Mouse (Mus musculus): Measurements from ENCODE around the gene Zfp428.

Zfp428 gene

GRCm38 (mm10) chr7:24547534-24548036 is 40.8 kb downstream of the Zfp428 start:
- DNase-seq (ENCODE audit: low read depth, low spot score) = no peak

GRCm38 (mm10) chr7:24551985-24552759 is 45.4 kb downstream of the Zfp428 start:
- DNase-seq (ENCODE audit: low read depth, low spot score) = no peak

- no peak for DNase-seq (ENCODE audit: low read depth, low spot score)
Observed at GRCm38 (mm10) chr7:24555786-24556185, 49.0 kb downstream of the Zfp428 start.

DNA sequence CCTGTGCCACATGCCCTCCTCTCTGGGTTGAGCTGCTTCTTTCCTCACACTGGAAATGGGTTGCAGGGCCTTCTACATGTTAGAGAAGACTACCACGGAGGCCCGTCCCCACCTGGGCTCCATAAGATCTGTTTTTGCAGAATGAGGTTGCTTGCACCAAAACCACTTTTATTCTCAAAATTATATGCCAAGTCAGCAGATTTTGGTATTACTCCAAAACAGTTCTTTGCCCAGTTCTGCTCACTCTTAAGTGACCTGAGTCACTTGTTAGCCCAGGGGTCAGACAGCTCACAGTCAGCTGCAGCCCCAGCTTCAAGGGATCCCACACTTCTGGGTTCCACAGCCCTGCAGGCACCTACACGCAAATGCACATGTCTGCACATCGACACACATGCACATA is 54.6 kb downstream of the Zfp428 start:
- DNase-seq (ENCODE audit: low read depth, low spot score) = no peak

- DNase-seq (ENCODE audit: low read depth, low spot score) = no peak
Observed at GRCm38 (mm10) chr7:24563191-24563836, 56.5 kb downstream of the Zfp428 start.

DNA sequence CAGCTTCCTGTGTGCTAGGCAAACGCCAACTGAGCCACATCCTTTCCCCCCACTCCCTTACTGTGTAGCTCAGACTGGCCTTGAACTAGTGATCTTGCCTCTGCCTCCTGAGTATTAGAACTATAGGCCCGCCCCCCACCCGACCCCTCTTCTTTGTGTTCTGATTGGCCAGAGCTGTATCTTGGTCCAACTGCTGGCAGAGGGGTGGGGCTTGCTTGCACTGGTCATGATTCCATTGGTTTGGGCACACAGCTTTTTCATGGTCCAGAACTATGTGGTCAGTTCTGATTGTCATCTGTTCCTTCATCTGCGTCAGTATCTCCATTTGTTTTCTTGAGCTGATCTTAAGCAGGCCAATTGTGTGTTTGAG is 57.0 kb downstream of the Zfp428 start:
- no peak for DNase-seq (ENCODE audit: low read depth, low spot score)

DNA sequence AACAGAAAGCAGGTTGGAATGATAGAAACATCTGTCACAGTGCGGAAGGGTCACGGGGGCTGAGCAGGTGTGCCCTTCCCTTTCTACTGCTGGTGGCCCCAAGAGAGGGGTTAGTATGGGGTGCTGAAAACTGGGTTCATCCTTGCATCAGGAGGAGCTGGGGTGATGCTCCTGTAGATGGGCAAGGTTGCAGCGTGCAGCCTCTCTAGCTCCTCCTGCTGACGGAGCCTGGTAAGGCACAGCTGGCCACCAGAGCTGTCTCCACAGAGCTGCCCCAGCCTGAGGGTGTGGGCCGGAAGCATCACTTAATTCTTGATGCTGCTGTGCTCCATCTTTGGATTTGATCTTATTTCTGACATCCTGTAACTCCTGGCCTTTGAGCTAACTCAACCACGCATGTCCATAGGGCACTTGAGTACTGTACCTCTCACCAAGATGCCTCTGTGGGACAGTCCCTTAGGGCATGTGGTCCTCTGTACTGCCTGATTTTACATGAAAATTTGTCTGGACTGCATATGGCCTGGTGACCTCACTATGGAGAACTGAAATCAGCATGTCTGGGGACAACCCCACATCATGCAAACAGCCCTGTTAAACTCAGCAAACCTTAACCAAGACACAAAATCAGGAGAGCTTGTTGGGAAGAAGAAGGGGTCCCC is 57.9 kb downstream of the Zfp428 start:
- peak; percentile 44 for DNase-seq (ENCODE audit: low read depth, low spot score)

All from retina, postnatal 7 days (tissue).